Mouse (Mus musculus): ENCODE data around the gene Pdx1. TPM values are rescaled to one million over a fixed set of nuclear protein-coding genes. Genes with fewer than 3 reads are reported as not detected.

Gene Pdx1
- polyA plus RNA-seq, 1 experiment, result not detected

- no peak for DNase-seq (ENCODE audit: low read depth)
These were observed 38.7 kb downstream of the Pdx1 start for GRCm38 (mm10) chr5:147308451-147308850.

- no peak for DNase-seq (ENCODE audit: low read depth)
These were observed 40.0 kb downstream of the Pdx1 start for GRCm38 (mm10) chr5:147309786-147310185.

GRCm38 (mm10) chr5:147312830-147313685 is 43.3 kb downstream of the Pdx1 start:
- no peak for DNase-seq (ENCODE audit: low read depth)

GRCm38 (mm10) chr5:147314646-147315431 is 45.1 kb downstream of the Pdx1 start:
- DNase-seq (ENCODE audit: low read depth), result no peak

GRCm38 (mm10) chr5:147315432-147316075 is 45.8 kb downstream of the Pdx1 start:
- no peak for DNase-seq (ENCODE audit: low read depth)

- no peak for DNase-seq (ENCODE audit: low read depth)
These were observed 47.6 kb downstream of the Pdx1 start for GRCm38 (mm10) chr5:147317321-147317720.

- DNase-seq (ENCODE audit: low read depth), result no peak
These were observed 48.2 kb downstream of the Pdx1 start for GRCm38 (mm10) chr5:147317991-147318390.

GRCm38 (mm10) chr5:147319653-147320052 is 49.9 kb downstream of the Pdx1 start:
- DNase-seq (ENCODE audit: low read depth), result no peak

- no peak for DNase-seq (ENCODE audit: low read depth)
These were observed 52.4 kb downstream of the Pdx1 start, which contains the start of gene Urad for GRCm38 (mm10) chr5:147322183-147322582. Gene Urad (minus strand): TSS chr5:147322440.

- DNase-seq (ENCODE audit: low read depth), result no peak
These were observed 53.6 kb downstream of the Pdx1 start for GRCm38 (mm10) chr5:147323237-147323917.

Other genes starting within 250 kb of the Pdx1 start
- 22.2 and 31.0 TPM in 2 replicates for gene Lnx2, start 193.4 kb upstream of the Pdx1 start, polyA plus RNA-seq (2012; rRNA removed)
- gene Polr1d, start 192.9 kb upstream of the Pdx1 start, polyA plus RNA-seq (2012; rRNA removed), result 67.7 and 69.9 TPM in 2 replicates
- gene Gsx1, start 81.3 kb upstream of the Pdx1 start, polyA plus RNA-seq (2012; rRNA removed), result not detected in 2 replicates
- gene Cdx2, start 37.3 kb downstream of the Pdx1 start, polyA plus RNA-seq (2012; rRNA removed), result 0.11 and 0.15 TPM in 2 replicates
- not detected in 2 replicates for gene Urad, start 52.5 kb downstream of the Pdx1 start, polyA plus RNA-seq (2012; rRNA removed)
- 0.38 and 0.44 TPM in 2 replicates for gene Flt3, start 130.5 kb downstream of the Pdx1 start, polyA plus RNA-seq (2012; rRNA removed)
- 40.1 and 42.1 TPM in 2 replicates for gene Pan3, start 160.2 kb downstream of the Pdx1 start, polyA plus RNA-seq (2012; rRNA removed)